Mouse (Mus musculus): ENCODE data around the gene Gm9049.
"Not testable (repeated sequence)": the region's sequence is repeated elsewhere in the genome, so short reads cannot be mapped to it uniquely, and the experiment has no call there.

Gm9049 gene

DNA sequence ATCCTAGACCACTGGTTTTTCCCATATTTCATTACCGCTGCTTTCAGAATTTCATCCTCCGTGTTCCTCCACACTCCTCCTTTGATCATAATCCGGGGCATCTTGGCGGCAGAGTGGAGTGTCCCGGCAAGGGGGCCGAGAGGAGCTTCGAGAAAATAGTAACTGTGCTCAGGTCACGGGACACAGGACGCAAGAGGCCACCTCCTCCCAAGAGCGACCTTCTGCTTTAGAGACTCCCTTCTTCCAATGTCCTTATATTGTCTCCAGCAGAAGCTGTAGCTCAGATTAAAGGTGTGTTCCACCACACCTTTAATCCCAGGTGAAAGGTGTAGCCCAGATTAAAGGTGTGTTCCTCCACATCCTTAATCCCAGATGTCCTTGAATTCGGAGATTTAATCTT lies at the start of gene Gm9049:
Gm9049 (minus strand) TSS at position 101 of the 400 bp plus-strand sequence.
- not testable (repeated sequence) for DNase-seq (ENCODE audit: low spot score in 2 of 2)

DNA sequence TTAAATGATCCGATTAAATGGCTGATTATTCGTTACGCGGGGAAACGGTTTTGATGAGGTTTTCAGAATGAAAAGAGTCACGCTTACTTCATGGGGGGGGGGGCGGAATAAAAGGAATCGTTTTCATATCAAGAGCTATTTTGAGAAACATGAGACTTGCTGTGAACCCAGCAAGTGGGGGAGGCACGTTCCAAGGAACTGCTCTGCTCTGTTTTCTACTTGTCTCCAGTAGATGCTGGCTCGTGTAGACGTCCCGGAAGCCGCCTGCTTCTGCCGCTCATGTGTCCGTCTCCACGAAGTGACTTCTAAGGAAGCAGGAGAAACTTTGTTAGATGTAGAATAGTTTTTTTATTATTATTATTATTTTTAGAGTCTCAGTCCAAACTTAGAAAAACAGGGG lies 46.0 kb upstream of the Gm9049 start:
- DNase-seq (ENCODE audit: low spot score in 2 of 2), result no peak

DNA sequence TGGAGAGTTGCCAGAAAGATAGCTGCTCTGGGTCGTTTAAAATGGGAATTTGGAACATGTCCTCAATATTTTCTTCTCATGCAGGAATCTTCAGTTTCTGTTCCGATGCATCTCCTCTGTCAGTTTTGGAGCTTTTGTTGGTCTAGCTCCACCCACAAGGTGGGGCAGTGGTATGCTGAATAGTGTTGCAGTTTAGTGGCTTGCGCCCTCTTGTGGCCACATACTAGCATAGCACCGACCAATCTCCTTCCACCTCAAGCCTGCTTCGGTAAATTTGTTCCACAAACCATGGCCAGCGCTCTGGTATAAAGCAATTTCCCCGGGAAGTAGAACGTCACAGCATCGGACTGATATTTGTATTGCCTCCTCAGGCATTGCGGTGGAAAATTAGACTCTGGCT lies 16.5 kb upstream of the Gm9049 start:
- peak; percentile 69 to 80 for DNase-seq (ENCODE audit: low spot score in 2 of 2)

DNA sequence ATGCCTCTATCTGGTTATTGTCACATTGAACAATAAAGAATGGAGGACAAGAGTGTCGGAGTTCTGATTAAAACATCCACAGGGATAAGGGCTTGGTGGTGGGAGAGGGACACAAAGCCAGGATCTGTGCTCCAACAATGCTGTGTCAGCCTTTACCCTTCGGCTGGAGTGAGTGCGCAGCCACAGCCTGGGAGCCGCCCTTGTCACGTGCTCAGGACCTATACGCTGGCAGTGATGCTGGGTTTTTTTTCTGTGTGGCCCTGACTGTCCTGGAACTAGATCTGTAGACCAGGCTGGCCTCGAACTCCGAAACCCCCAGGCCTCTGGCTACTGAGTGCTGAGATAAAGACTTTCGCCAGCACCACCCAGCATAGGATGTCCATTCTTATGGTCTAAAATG lies 15.6 kb upstream of the Gm9049 start:
- DNase-seq (ENCODE audit: low spot score in 2 of 2), result no peak

DNA sequence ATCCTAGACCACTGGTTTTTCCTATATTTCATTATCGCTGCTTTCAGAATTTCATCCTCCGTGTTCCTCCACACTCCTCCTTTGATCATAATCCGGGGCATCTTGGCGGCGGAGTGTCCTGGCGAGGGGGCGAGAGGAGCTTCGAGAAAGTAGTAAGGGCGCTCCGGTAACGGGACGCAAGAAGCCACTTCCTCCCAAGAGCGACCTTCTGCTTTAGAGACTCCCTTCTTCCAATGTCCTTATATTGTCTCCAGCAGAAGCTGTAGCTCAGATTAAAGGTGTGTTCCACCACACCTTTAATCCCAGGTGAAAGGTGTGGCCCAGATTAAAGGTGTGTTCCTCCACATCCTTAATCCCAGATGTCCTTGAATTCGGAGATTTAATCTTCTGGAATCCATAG lies 5.3 kb downstream of the Gm9049 start, which contains the start of gene Gm9048:
Gm9048 (minus strand) TSS at position 101 of the 400 bp plus-strand sequence.
- not testable (repeated sequence) for DNase-seq (ENCODE audit: low spot score in 2 of 2)

DNA sequence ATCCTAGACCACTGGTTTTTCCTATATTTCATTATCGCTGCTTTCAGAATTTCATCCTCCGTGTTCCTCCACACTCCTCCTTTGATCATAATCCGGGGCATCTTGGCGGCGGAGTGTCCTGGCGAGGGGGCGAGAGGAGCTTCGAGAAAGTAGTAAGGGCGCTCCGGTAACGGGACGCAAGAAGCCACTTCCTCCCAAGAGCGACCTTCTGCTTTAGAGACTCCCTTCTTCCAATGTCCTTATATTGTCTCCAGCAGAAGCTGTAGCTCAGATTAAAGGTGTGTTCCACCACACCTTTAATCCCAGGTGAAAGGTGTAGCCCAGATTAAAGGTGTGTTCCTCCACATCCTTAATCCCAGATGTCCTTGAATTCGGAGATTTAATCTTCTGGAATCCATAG lies 10.8 kb downstream of the Gm9049 start, which contains the start of gene Gm9046:
Gm9046 (minus strand) TSS at position 101 of the 400 bp plus-strand sequence.
- DNase-seq (ENCODE audit: low spot score in 2 of 2), result not testable (repeated sequence)

DNA sequence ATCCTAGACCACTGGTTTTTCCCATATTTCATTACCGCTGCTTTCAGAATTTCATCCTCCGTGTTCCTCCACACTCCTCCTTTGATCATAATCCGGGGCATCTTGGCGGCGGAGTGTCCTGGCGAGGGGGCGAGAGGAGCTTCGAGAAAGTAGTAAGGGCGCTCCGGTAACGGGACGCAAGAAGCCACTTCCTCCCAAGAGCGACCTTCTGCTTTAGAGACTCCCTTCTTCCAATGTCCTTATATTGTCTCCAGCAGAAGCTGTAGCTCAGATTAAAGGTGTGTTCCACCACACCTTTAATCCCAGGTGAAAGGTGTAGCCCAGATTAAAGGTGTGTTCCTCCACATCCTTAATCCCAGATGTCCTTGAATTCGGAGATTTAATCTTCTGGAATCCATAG lies 16.2 kb downstream of the Gm9049 start, which contains the start of gene Gm9045:
Gm9045 (minus strand) TSS at position 101 of the 400 bp plus-strand sequence.
- not testable (repeated sequence) for DNase-seq (ENCODE audit: low spot score in 2 of 2)

DNA sequence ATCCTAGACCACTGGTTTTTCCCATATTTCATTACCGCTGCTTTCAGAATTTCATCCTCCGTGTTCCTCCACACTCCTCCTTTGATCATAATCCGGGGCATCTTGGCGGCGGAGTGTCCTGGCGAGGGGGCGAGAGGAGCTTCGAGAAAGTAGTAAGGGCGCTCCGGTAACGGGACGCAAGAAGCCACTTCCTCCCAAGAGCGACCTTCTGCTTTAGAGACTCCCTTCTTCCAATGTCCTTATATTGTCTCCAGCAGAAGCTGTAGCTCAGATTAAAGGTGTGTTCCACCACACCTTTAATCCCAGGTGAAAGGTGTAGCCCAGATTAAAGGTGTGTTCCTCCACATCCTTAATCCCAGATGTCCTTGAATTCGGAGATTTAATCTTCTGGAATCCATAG lies 21.6 kb downstream of the Gm9049 start, which contains the start of gene Gm9044:
Gm9044 (minus strand) TSS at position 101 of the 400 bp plus-strand sequence.
- DNase-seq (ENCODE audit: low spot score in 2 of 2), result not testable (repeated sequence)

DNA sequence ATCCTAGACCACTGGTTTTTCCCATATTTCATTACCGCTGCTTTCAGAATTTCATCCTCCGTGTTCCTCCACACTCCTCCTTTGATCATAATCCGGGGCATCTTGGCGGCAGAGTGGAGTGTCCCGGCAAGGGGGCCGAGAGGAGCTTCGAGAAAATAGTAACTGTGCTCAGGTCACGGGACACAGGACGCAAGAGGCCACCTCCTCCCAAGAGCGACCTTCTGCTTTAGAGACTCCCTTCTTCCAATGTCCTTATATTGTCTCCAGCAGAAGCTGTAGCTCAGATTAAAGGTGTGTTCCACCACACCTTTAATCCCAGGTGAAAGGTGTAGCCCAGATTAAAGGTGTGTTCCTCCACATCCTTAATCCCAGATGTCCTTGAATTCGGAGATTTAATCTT lies 27.0 kb downstream of the Gm9049 start, which contains the start of gene Gm9040:
Gm9040 (minus strand) TSS at position 101 of the 400 bp plus-strand sequence.
- not testable (repeated sequence) for DNase-seq (ENCODE audit: low spot score in 2 of 2)

DNA sequence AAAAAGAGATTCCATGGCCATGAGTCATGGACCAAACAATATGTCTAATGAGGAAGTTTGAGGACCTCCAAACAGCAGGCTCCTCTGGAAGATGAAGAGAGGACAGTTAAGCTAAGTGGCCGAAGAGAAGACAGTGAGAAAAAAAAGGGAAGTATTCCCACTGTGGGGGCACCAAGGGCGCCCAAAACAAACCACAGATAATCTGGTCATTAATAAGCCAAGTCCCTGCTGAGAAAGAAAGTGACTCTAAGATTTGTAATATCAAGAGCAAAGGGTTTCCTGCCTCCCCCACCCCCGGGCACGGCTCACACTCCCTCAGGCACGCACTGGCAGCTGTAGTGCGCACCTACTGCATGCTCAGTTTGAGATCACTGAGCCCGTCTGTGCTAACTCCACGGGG lies 34.9 kb downstream of the Gm9049 start:
- DNase-seq (ENCODE audit: low spot score in 2 of 2), result no peak

DNA sequence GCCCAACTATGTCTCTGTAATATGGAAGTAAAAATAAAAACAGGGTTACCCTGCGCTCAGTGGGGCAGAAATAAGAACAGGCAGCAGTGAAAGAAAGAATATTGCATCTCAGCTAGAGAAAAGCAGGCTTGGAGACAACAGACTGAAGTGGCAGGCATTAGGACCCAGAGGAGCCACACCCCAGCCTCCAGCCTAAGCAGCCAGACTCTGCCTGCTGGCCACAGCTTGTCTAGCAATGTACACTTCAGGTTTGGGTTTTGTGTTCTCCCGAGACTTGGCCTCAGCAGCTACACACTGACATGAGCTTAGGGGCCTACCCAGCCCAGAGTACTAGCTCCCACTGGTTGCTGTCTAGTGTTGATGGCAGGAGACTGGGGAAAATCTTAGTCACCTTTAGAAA lies 51.8 kb downstream of the Gm9049 start:
- not testable (repeated sequence) for DNase-seq (ENCODE audit: low spot score in 2 of 2)

Data from natural killer cell, adult 2 months (primary cell).